Mouse (Mus musculus) kidney, adult 18-20 months (tissue): ENCODE measurements around the gene Pipox.

Source experiments
- DNase-seq: peaks from one replicate; pipeline ENCODE4 v3.0.0; 2021

Pipox gene

DNA sequence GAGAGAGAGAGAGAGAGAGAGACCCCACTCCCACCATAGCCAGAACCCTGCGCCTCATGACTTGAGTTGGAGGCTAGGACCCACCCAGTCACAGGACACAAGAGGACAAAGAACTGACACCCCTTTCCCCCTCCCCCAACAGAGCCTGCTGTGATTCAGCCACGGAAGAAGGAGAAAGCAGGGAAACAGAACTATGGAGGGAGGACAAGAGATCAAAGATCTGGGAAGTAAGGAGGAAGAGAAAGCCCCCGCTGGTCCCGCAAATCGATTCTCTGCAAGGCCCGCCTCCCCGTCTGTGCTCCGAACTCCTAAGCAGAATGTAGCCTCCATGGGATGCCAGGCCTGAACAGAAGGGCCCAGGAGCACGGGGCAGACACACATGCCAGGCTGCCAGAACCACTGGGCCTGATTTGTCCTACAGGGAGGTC is 12.9 kb upstream of the Pipox start:
- no peak for DNase-seq

GRCm38 (mm10) chr11:77906097-77906687 is 12.3 kb upstream of the Pipox start:
- peak; percentile 22 for DNase-seq

DNA sequence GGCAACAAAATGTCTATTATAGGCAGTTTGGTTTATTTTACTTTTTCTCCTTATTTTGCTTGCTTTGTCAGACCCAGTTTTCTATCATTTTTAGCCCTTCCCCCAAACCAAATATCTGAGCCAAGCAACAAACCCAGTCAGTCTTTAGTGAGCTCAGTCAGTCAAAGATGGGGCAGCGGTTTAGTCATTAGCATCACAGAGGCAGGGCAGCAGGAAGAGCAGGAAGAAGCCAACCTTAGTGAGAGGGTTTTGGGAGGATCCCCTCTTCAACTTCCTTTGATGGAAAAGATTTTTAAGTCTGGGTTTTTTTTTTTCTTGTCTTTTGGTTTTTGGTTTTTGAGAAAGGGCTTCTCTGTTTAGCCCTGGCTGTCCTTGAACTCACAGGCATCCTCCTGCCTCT is 10.8 kb upstream of the Pipox start:
- DNase-seq = no peak

GRCm38 (mm10) chr11:77903761-77904160 is 9.9 kb upstream of the Pipox start:
- DNase-seq = no peak

DNA sequence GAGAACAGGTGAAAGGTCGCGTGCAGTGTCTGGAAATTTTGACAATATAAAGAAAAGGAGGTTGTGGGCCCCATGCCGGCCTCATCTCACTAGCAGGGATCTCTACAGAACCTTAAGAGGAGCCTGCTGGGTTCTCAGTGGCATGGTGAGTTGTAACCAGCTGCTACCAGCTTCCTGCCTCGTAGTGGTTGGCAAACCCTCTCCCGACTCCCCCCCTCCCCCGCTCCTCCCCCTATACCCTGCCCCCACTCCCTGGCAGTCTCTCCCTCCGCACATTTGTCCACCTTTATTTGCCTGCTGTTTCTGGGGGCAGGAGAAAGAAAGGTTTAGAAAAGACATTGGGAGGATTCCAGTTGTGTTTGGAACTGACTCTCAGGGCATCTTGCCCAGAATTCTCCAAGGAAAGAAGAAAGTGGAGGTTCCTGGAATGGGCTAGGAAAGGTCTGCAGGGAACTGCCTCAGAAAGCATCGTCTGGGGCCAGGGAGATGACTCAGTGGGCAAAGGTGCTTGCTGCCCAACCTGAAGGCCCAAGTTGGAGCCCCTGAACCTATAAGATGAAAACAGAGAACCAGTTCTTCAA is 8.0 kb upstream of the Pipox start:
- peak; percentile 38 for DNase-seq

DNA sequence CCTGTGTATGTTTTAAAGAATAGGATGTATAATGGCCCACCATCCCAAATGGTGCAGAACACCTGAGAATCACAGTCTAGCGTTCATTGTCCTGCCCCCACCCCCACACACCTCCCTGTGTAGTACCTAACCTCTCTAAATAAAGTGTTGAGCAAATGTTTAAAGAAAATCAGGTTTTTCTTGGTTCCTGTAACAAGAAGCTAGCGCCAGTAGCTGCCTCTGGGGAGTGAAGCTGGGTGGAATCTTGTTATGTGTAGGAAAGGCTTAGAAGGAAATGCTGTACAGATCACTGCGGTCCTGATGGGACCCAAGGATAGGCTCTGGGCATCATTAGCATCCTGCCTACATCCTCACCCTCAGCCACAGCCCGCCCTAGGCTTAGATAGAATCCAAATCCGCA is 7.5 kb upstream of the Pipox start:
- no peak for DNase-seq

- DNase-seq = no peak
These were observed 6.8 kb upstream of the Pipox start for GRCm38 (mm10) chr11:77900696-77901095.

GRCm38 (mm10) chr11:77900187-77900586 is 6.3 kb upstream of the Pipox start:
- no peak for DNase-seq

DNA sequence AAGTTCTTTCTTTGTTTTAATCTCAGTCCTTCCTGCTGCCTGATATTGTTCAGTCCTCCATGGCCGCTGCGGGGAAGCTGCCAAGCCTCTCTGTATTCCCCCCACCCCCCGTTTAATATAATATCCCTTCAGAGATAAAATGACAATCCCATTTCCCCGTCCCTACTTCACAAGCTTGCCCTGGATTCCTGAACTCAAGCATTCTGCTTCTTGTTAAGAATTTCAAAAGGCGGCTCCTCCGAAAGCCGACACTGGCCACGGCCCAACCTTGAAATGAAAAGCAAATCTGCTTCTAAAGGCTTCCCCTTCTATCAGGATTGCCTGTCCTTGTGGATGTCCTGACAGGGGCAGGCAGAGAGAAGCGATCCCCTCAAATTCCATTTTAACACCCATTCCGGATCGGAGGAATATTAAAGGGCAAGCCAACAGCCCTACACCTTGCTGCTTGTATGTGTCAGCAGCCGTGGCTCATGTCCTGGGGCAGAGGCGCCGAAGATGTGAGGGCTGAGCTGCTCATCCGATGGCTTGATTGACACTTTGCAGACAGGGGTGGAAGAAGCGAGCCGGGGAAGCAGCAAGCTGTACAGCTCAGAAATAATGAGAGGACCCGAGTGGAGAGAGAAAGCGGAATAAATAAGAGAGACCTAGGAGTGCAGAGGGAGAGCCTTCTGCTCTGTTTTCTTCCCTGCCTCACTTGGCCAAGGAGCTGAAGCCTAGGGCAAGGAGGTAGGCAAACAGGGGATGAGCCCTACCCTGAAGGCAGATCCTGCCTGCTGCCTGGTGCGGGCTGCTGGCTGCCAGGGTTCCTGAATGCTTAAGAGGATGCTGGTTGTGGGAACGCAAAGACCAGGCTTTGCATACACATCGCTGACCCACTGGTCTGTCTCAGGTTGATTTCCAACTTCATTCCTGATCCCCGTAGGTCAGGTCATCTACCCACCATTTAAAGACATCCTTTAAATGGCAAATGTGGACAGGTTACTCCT is 3.2 kb upstream of the Pipox start:
- DNase-seq = no peak

GRCm38 (mm10) chr11:77896480-77896819 is 2.6 kb upstream of the Pipox start:
- no peak for DNase-seq

- no peak for DNase-seq
These were observed 2.1 kb upstream of the Pipox start for GRCm38 (mm10) chr11:77896011-77896410.

- no peak for DNase-seq
These were observed 1.1 kb upstream of the Pipox start for GRCm38 (mm10) chr11:77894967-77895366.

- DNase-seq = no peak
These were observed 613 bp downstream of the Pipox start for GRCm38 (mm10) chr11:77893283-77893682.

DNA sequence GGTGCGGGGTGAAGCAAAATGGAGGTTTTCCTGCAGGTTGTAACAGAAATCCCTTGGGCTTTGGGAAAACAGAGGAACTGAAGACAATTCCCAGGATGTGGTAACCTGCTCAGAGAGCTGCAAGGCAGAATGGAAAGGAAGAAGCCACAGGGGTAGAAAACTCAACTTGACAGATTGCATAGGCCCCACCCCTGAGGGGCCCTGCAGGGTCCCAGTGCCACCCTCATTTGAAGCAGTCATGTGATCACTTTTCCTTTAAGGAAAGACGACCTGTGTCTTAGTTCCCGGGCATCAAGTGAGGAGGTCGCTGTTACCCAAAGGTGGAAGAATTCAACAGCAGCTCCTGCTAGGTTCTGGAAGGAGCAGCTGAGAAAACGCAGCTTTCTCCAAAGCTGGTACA is 1.0 kb downstream of the Pipox start:
- no peak for DNase-seq

DNA sequence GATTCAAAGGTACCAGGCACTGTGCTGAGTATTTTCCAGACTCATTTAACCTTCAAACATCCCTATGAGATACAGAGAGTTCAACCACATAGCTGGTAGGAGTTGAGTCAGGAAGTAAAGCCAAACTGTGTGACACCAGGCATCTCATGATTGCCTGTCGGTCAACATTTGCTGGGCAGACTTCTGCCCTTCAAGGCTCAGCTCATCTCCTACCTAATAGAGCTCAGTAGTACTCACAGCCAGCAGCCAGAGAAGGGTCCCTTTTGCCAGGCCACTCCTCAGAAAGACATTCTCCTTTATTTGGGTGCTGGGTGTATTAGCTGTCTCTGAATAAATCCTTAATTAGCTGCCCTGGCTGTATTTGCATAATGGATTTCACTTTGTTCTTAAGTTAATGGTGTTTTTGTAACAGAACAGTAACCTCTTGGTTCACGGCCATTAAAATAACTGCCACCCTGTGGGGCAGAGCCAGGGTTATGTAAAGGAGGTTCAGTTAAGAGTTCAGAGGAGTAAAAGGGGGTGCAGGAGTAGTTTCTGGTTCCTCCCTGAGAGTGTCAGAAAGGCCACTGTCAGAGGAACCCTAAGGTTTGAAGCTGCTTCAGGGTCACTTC is 3.1 kb downstream of the Pipox start:
- DNase-seq = peak; percentile 50

DNA sequence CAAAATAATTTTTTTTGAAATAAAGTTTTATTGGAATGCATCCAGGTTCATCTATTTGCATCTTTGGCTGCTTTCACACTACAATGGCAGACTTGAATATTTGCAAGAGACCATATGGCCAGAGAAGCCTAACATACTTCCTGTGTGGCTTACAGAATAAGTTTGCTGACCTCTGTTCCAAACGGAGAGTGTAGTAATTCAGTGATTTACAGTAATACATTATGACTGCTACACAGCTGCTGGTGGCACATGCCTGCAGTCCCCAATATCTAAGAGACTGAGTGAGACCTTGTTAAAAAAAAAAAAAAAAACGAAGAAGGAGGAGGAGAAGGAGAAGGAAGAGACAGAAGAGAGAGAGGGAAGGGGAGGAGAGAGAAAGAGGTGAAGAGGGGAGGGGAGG is 4.4 kb downstream of the Pipox start:
- no peak for DNase-seq

- no peak for DNase-seq
These were observed 5.0 kb downstream of the Pipox start for GRCm38 (mm10) chr11:77888846-77889245.

DNA sequence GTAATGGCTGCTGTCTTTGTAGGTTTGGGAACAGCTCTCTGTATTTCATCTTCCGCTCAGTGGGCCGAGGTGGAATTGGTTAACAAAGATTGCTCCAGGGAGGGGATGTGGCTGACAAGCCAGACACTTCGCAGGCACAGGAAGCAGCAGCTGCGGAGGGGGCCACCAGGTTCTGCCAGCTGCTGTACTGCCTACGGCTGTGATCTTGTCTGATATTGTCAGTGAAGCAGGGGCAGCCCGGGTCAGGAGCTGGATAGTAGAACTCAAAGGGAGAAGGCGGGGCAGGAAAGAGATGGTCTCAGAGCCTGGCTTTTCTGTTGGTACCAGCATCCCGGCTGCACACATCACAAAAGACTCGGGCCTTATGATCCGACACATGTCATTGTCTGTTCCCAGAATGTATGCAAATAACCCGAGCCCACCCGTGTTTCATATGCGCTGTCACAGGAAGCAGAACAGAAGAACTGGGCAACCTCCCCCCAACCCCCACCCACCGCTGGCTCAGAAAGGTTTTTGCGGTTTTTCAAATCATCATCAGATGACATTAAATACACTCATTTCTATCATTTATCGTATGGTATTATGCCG is 6.4 kb downstream of the Pipox start:
- no peak for DNase-seq

- DNase-seq = no peak
These were observed 8.7 kb downstream of the Pipox start for GRCm38 (mm10) chr11:77885246-77885575.

DNA sequence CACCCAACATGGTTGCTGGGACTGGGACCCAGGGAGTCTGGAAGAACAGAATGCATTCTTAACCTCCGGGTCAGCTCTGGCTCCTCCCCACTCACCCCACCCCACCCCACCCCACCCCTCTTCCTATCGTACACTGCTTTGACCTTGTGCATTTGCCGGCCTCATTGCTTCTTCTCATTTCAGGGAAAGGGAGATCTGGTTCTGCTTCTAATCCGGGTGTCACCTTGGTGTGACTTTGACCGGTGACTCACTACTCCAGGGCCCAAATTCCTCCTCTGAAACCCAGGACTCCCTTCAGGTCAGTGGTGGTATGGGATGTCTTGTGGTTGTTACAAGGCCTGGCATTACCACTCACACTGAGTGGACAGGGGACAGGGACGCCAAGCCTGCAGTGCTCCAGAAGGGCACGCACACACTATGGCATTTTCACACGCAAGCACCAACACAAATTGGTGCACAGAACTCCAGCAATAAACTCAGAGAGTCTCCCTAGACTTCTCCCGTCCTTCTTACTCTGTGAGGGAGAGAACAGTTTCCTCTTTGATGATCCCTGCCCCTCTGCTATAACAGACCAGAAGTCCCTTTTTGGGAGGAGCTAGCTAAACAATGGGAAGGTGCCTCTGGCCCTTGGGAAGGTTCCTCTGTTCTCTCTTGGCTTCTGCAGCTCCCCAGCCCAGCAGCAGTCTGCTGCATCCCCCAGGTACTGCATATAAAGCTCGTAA is 9.2 kb downstream of the Pipox start:
- DNase-seq = peak; percentile 36

DNA sequence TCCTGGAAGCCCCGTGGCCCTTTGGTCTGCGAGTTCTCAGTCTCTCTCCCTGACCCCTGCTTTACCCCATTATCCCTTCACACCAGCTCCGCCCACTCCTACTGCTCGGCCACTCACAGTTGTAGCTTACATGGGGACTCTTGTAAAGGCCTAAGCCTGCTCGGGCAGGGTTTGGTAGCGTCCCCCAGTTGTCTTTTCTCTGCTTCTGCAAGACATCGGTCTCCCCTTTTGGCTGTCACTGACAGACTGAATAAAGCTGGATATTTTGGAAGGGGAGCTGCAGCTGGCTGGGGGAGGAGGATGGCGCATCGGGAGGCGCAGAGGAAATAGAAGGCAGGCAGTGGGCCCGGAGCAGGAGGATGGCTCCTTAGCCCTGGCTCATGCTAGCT is 17.1 kb downstream of the Pipox start:
- DNase-seq = no peak

DNA sequence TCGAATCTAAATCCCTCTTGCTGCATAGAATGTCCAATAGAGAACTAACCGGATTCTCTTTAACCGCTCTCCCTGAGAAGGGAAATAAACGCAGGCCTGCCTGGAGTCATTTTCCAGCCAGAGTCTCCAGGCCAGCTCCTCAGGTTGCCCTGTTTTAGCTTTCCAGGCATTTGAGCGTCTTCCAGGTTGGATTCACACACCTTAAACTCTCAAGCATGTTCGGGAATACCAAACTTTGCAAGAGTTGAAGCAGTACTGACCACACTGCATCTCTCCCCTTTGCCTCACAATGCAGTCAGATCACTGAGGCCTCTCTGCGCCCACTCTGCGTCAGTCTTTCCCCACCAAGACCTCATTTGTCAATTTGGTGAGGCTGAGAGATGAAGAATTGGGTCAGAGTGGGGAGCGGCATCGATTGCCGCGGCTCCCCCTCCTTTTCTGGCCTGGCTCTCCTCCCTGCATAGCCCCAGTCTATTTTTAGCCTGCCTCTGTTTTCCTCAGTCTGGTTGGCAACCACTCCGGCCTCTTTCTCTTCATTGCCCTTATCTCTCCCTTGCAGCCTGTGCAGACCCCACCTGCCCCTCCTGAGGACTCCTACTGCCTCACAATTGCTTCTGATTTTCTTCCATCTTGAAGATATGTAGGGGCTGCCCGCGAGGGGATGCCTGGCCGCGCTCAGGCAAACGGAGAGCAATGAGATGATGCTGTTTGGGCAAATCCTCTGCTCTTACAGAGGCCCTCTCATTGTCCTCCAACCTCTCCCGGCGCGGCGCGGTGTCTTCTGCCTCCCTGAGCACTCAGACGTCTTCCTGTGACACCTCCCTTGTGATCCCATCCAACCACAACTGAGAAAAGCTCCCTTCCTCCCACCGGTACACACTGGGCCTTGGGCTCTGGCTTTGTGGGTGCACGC is 17.8 kb downstream of the Pipox start:
- DNase-seq = peak; percentile 20
